ENCODE assay signal across 39 mouse cellular contexts in the genomic region with DNA sequence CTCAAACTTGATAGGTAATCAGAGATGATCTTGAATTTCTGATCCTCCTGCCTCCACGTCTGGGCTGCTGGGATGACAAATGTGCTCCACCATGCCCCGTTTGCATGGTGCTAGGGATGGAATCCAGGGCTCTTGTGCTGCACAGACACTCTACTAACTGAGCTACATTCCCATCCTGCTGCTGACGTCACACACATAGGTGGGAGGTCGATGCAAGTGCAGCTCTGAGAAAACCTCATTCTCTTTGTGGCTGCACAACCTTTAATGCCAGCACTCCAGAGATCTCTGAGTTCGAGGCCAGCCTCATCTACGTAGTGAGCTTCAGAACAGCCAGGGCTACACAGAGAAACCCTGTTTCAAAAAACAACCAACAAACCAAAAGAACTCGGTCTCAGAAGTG. TPM values are rescaled to one million over a fixed set of nuclear protein-coding genes. Genes with fewer than 3 reads are reported as not detected.
"Had no signal": no experiment of that assay in that cellular context is flagged by ENCODE, and none has a peak within 500 bp of the region (broad histone marks: within the 10 kb centered on the region; RNA-seq: fewer than 3 reads in every experiment).

No protein-coding gene starts in this region.

- H3K27ac ChIP-seq: limb, embryonic 10.5 days; limb, embryonic 12.5 days; limb, embryonic 13.5 days; limb, embryonic 15.5 days; liver, embryonic 12.5 days; liver, embryonic 13.5 days; liver, embryonic 14.5 days; liver, embryonic 15.5 days; lung, embryonic 15.5 days; macrophage; midbrain, embryonic 10.5 days; midbrain, embryonic 12.5 days; midbrain, embryonic 13.5 days; midbrain, embryonic 15.5 days; neural tube, embryonic 12.5 days had no signal

- H3K4me3 ChIP-seq: limb, embryonic 10.5 days; limb, embryonic 12.5 days; limb, embryonic 13.5 days; limb, embryonic 15.5 days; liver, embryonic 12.5 days; liver, embryonic 13.5 days; liver, embryonic 15.5 days; lung, embryonic 15.5 days; megakaryocyte, embryonic 14.5 days; midbrain, embryonic 10.5 days; midbrain, embryonic 12.5 days; midbrain, embryonic 13.5 days; midbrain, embryonic 15.5 days; myocyte; neural tube, embryonic 12.5 days had no signal

- H3K4me2 ChIP-seq: limb, embryonic 12.5 days; limb, embryonic 13.5 days; limb, embryonic 15.5 days; liver, embryonic 11.5 days; liver, embryonic 12.5 days; liver, embryonic 13.5 days; liver, embryonic 15.5 days; lung, embryonic 14.5 days; lung, embryonic 15.5 days; midbrain, embryonic 11.5 days; midbrain, embryonic 12.5 days; midbrain, embryonic 13.5 days; midbrain, embryonic 15.5 days; neural tube, embryonic 12.5 days had no signal

- H3K4me1 ChIP-seq: limb, embryonic 10.5 days; limb, embryonic 12.5 days; limb, embryonic 13.5 days; limb, embryonic 15.5 days; lung, embryonic 15.5 days; midbrain, embryonic 10.5 days; midbrain, embryonic 12.5 days; midbrain, embryonic 13.5 days; midbrain, embryonic 15.5 days; neural tube, embryonic 12.5 days had no signal

- ATAC-seq: liver, embryonic 12.5 days; liver, postnatal 0 days; lung, postnatal 0 days; midbrain, embryonic 13.5 days; midbrain, embryonic 15.5 days; midbrain, embryonic 16.5 days had no signal

- H3K9me3 ChIP-seq: limb, embryonic 10.5 days; limb, embryonic 12.5 days; limb, embryonic 13.5 days; limb, embryonic 15.5 days; liver, embryonic 12.5 days; liver, embryonic 13.5 days; liver, embryonic 15.5 days; lung, embryonic 15.5 days; megakaryocyte, embryonic 14.5 days; midbrain, embryonic 10.5 days; midbrain, embryonic 12.5 days; midbrain, embryonic 13.5 days; midbrain, embryonic 15.5 days; neural tube, embryonic 12.5 days had no signal

- H3K27me3 ChIP-seq: limb, embryonic 12.5 days; limb, embryonic 13.5 days; limb, embryonic 15.5 days; liver, embryonic 12.5 days; liver, embryonic 13.5 days; liver, embryonic 15.5 days; lung, embryonic 15.5 days; megakaryocyte, embryonic 14.5 days; midbrain, embryonic 12.5 days; midbrain, embryonic 13.5 days; midbrain, embryonic 15.5 days; neural tube, embryonic 12.5 days had no signal

- DNase-seq: left cerebral cortex, postnatal 4 days; liver; liver, embryonic 13.5 days; liver, postnatal 0 days; lung, adult 18-20 months; lung, adult 2 months; lung, embryonic 14.5 days; lung, postnatal 10 days; lung, postnatal 14 days; lung, postnatal 36 days; lung, postnatal 4 days; midbrain, embryonic 14.5 days had no signal

- H3K9ac ChIP-seq: limb, embryonic 12.5 days; limb, embryonic 13.5 days; limb, embryonic 15.5 days; liver, embryonic 12.5 days; liver, embryonic 13.5 days; liver, embryonic 14.5 days; liver, embryonic 15.5 days; liver, postnatal 0 days; lung, embryonic 14.5 days; lung, embryonic 15.5 days; midbrain, embryonic 12.5 days; midbrain, embryonic 13.5 days; midbrain, embryonic 15.5 days; neural tube, embryonic 12.5 days had no signal

RNA-seq across cellular contexts. Expression of a gene that starts 28.6 kb away (rescaled TPM):
- total RNA-seq: left cerebral cortex, postnatal 10 days; left cerebral cortex, postnatal 14 days; left cerebral cortex, postnatal 25 days; left cerebral cortex, postnatal 36 days; left cerebral cortex, postnatal 4 days; megakaryocyte, adult 5-6 weeks; midbrain, postnatal 0 days had no signal
- polyA plus RNA-seq: macrophage; midbrain, postnatal 0 days had no signal

RNA-seq across cellular contexts. Expression of a gene that starts 47.9 kb away (rescaled TPM):
- total RNA-seq: monocyte, adult 5-6 weeks had no signal
